Mouse (Mus musculus) lung, postnatal 10 days (tissue): ENCODE data around the gene Mapk12.

ENCODE experiments used
- DNase-seq: peaks from one replicate; pipeline ENCODE4 v3.0.0; 2021

Gene Mapk12

GRCm38 (mm10) chr15:89137378-89138045 is 3.0 kb downstream of the Mapk12 start:
- no peak for DNase-seq

- no peak for DNase-seq
These were observed 3.9 kb downstream of the Mapk12 start for GRCm38 (mm10) chr15:89136461-89137155.

GRCm38 (mm10) chr15:89131316-89131715 is 9.2 kb downstream of the Mapk12 start:
- no peak for DNase-seq

- DNase-seq = no peak
These were observed 10.3 kb downstream of the Mapk12 start for GRCm38 (mm10) chr15:89130245-89130644.

- peak; percentile 89 for DNase-seq
These were observed 11.8 kb downstream of the Mapk12 start, which contains the start of gene Hdac10 for GRCm38 (mm10) chr15:89128382-89129350. Gene Hdac10 (minus strand): TSS chr15:89128700.

GRCm38 (mm10) chr15:89127364-89127940 is 13.1 kb downstream of the Mapk12 start:
- DNase-seq = no peak

- DNase-seq = no peak
These were observed 13.9 kb downstream of the Mapk12 start for GRCm38 (mm10) chr15:89126622-89127021.

GRCm38 (mm10) chr15:89125351-89125750 is 15.2 kb downstream of the Mapk12 start:
- DNase-seq = no peak

GRCm38 (mm10) chr15:89124312-89124711 is 16.2 kb downstream of the Mapk12 start:
- DNase-seq = no peak

GRCm38 (mm10) chr15:89123595-89123994 is 16.9 kb downstream of the Mapk12 start:
- peak; percentile 51 for DNase-seq

GRCm38 (mm10) chr15:89122649-89123366 is 17.7 kb downstream of the Mapk12 start, which contains the start of gene Tubgcp6:
Gene Tubgcp6 (minus strand): TSS chr15:89123112.
- peak; percentile 97 for DNase-seq

- DNase-seq = no peak
These were observed 22.5 kb downstream of the Mapk12 start for GRCm38 (mm10) chr15:89118007-89118406.

GRCm38 (mm10) chr15:89110147-89110546 is 30.4 kb downstream of the Mapk12 start:
- peak; percentile 24 for DNase-seq

- no peak for DNase-seq
These were observed 33.5 kb downstream of the Mapk12 start for GRCm38 (mm10) chr15:89106976-89107375.

- DNase-seq = no peak
These were observed 34.4 kb downstream of the Mapk12 start for GRCm38 (mm10) chr15:89106073-89106472.

- no peak for DNase-seq
These were observed 36.1 kb downstream of the Mapk12 start for GRCm38 (mm10) chr15:89104425-89104824.

- no peak for DNase-seq
These were observed 36.6 kb downstream of the Mapk12 start for GRCm38 (mm10) chr15:89103921-89104320.

- DNase-seq = no peak
These were observed 37.9 kb downstream of the Mapk12 start for GRCm38 (mm10) chr15:89102646-89103045.

GRCm38 (mm10) chr15:89100823-89101222 is 39.7 kb downstream of the Mapk12 start:
- DNase-seq = no peak

- DNase-seq = no peak
These were observed 41.9 kb downstream of the Mapk12 start for GRCm38 (mm10) chr15:89098616-89099015.

GRCm38 (mm10) chr15:89097450-89097849 is 43.1 kb downstream of the Mapk12 start:
- DNase-seq = no peak

- DNase-seq = no peak
These were observed 48.3 kb downstream of the Mapk12 start for GRCm38 (mm10) chr15:89092181-89092580.
